Mouse (Mus musculus): ENCODE results near the gene Pappa. TPM values are rescaled to one million over a fixed set of nuclear protein-coding genes. Genes with fewer than 3 reads are reported as not detected.

Pappa gene
- polyA plus RNA-seq, 1 experiment: 0.08 TPM

- no peaks in the 10 kb centered on the region for H3K4me1 ChIP-seq (ENCODE audit: control insufficient read depth, insufficient read depth, insufficient read length, low read length)
- H3K27ac ChIP-seq (replicated peaks; ENCODE audit: low read depth, low read length): no peak overlapping the region
- H3K4me3 ChIP-seq (ENCODE audit: insufficient read depth, low read depth, low read length): no peak overlapping the region
Measured at GRCm38 (mm10) chr4:65205446-65205845, 81.5 kb downstream of the Pappa start.

- Histone ChIP-seq H3K4me3 (ENCODE audit: insufficient read depth, low read depth, low read length) (no peak overlapping the region), H3K4me1 (ENCODE audit: control insufficient read depth, insufficient read depth, insufficient read length, low read length) (no peaks in the 10 kb centered on the region), H3K27ac (replicated peaks; ENCODE audit: low read depth, low read length) (no peak overlapping the region)
Measured at GRCm38 (mm10) chr4:65209369-65210015, 85.5 kb downstream of the Pappa start.

GRCm38 (mm10) chr4:65216682-65217081 lies 92.7 kb downstream of the Pappa start:
- Histone ChIP-seq H3K4me1 (ENCODE audit: control insufficient read depth, insufficient read depth, insufficient read length, low read length) (peaks cover 4% of the 10 kb centered on the region), H3K27ac (replicated peaks; ENCODE audit: low read depth, low read length) (no peak overlapping the region), H3K4me3 (ENCODE audit: insufficient read depth, low read depth, low read length) (no peak overlapping the region)

GRCm38 (mm10) chr4:65217651-65218364 lies 93.8 kb downstream of the Pappa start:
- peaks cover 4% of the 10 kb centered on the region for H3K4me1 ChIP-seq (ENCODE audit: control insufficient read depth, insufficient read depth, insufficient read length, low read length)
- no peak overlapping the region for H3K27ac ChIP-seq (replicated peaks; ENCODE audit: low read depth, low read length)

GRCm38 (mm10) chr4:65223901-65224300 lies 99.9 kb downstream of the Pappa start:
- Histone ChIP-seq H3K27ac (replicated peaks; ENCODE audit: low read depth, low read length) (no peak overlapping the region), H3K4me3 (ENCODE audit: insufficient read depth, low read depth, low read length) (no peak overlapping the region), H3K4me1 (ENCODE audit: control insufficient read depth, insufficient read depth, insufficient read length, low read length) (no peaks in the 10 kb centered on the region)

More at GRCm38 (mm10) chr4:65217651-65218364, 93.8 kb downstream of the Pappa start:
- H3K4me3 ChIP-seq (ENCODE audit: insufficient read depth, low read depth, low read length): no peak overlapping the region

- H3K4me3 ChIP-seq (ENCODE audit: insufficient read depth, low read depth, low read length): no peak overlapping the region
- H3K27ac ChIP-seq (replicated peaks; ENCODE audit: low read depth, low read length): no peak overlapping the region
- no peaks in the 10 kb centered on the region for H3K4me1 ChIP-seq (ENCODE audit: control insufficient read depth, insufficient read depth, insufficient read length, low read length)
Measured at GRCm38 (mm10) chr4:65238540-65238998, 114.6 kb downstream of the Pappa start.

GRCm38 (mm10) chr4:65242434-65242931 lies 118.5 kb downstream of the Pappa start:
- H3K27ac ChIP-seq (replicated peaks; ENCODE audit: low read depth, low read length): no peak overlapping the region
- H3K4me3 ChIP-seq (ENCODE audit: insufficient read depth, low read depth, low read length): no peak overlapping the region

GRCm38 (mm10) chr4:65243245-65243644 lies 119.3 kb downstream of the Pappa start:
- Histone ChIP-seq H3K27ac (replicated peaks; ENCODE audit: low read depth, low read length) (no peak overlapping the region), H3K4me3 (ENCODE audit: insufficient read depth, low read depth, low read length) (no peak overlapping the region), H3K4me1 (ENCODE audit: control insufficient read depth, insufficient read depth, insufficient read length, low read length) (no peaks in the 10 kb centered on the region)

More at GRCm38 (mm10) chr4:65242434-65242931, 118.5 kb downstream of the Pappa start:
- H3K4me1 ChIP-seq (ENCODE audit: control insufficient read depth, insufficient read depth, insufficient read length, low read length): no peaks in the 10 kb centered on the region

GRCm38 (mm10) chr4:65245015-65245414 lies 121.0 kb downstream of the Pappa start:
- Histone ChIP-seq H3K27ac (replicated peaks; ENCODE audit: low read depth, low read length) (no peak overlapping the region), H3K4me1 (ENCODE audit: control insufficient read depth, insufficient read depth, insufficient read length, low read length) (no peaks in the 10 kb centered on the region)

GRCm38 (mm10) chr4:65245440-65245839 lies 121.5 kb downstream of the Pappa start:
- H3K4me1 ChIP-seq (ENCODE audit: control insufficient read depth, insufficient read depth, insufficient read length, low read length): no peaks in the 10 kb centered on the region
- no peak overlapping the region for H3K27ac ChIP-seq (replicated peaks; ENCODE audit: low read depth, low read length)
- H3K4me3 ChIP-seq (ENCODE audit: insufficient read depth, low read depth, low read length): no peak overlapping the region

More at GRCm38 (mm10) chr4:65245015-65245414, 121.0 kb downstream of the Pappa start:
- H3K4me3 ChIP-seq (ENCODE audit: insufficient read depth, low read depth, low read length): no peak overlapping the region

GRCm38 (mm10) chr4:65252193-65252592 lies 128.2 kb downstream of the Pappa start:
- no peaks in the 10 kb centered on the region for H3K4me1 ChIP-seq (ENCODE audit: control insufficient read depth, insufficient read depth, insufficient read length, low read length)
- no peak overlapping the region for H3K4me3 ChIP-seq (ENCODE audit: insufficient read depth, low read depth, low read length)
- no peak overlapping the region for H3K27ac ChIP-seq (replicated peaks; ENCODE audit: low read depth, low read length)

- Histone ChIP-seq H3K4me3 (ENCODE audit: insufficient read depth, low read depth, low read length) (no peak overlapping the region), H3K27ac (replicated peaks; ENCODE audit: low read depth, low read length) (no peak overlapping the region), H3K4me1 (ENCODE audit: control insufficient read depth, insufficient read depth, insufficient read length, low read length) (no peaks in the 10 kb centered on the region)
Measured at GRCm38 (mm10) chr4:65254073-65254472, 130.1 kb downstream of the Pappa start.

GRCm38 (mm10) chr4:65267066-65267465 lies 143.1 kb downstream of the Pappa start:
- H3K4me1 ChIP-seq (ENCODE audit: control insufficient read depth, insufficient read depth, insufficient read length, low read length): no peaks in the 10 kb centered on the region
- no peak overlapping the region for H3K4me3 ChIP-seq (ENCODE audit: insufficient read depth, low read depth, low read length)
- H3K27ac ChIP-seq (replicated peaks; ENCODE audit: low read depth, low read length): no peak overlapping the region

GRCm38 (mm10) chr4:65269996-65270395 lies 146.0 kb downstream of the Pappa start:
- no peak overlapping the region for H3K27ac ChIP-seq (replicated peaks; ENCODE audit: low read depth, low read length)

GRCm38 (mm10) chr4:65272295-65272694 lies 148.3 kb downstream of the Pappa start:
- H3K27ac ChIP-seq (replicated peaks; ENCODE audit: low read depth, low read length): no peak overlapping the region
- no peak overlapping the region for H3K4me3 ChIP-seq (ENCODE audit: insufficient read depth, low read depth, low read length)
- no peaks in the 10 kb centered on the region for H3K4me1 ChIP-seq (ENCODE audit: control insufficient read depth, insufficient read depth, insufficient read length, low read length)

More at GRCm38 (mm10) chr4:65269996-65270395, 146.0 kb downstream of the Pappa start:
- H3K4me3 ChIP-seq (ENCODE audit: insufficient read depth, low read depth, low read length): no peak overlapping the region
- no peaks in the 10 kb centered on the region for H3K4me1 ChIP-seq (ENCODE audit: control insufficient read depth, insufficient read depth, insufficient read length, low read length)

Measured in brown adipose tissue, adult 24 weeks (tissue).